Comparison of ENCODE assay signal across 22 mouse cellular contexts in genomic region chr13:24508917-24509316, GRCm38 (mm10).
DNase-seq lines count a peak whose midpoint lies in the region; ATAC-seq and TF ChIP-seq lines count a peak whose summit lies in the region.
"Had no signal": no experiment of that assay in that cellular context is flagged by ENCODE, and none has a peak within 500 bp of the region (broad histone marks: within the 10 kb centered on the region; RNA-seq: fewer than 3 reads in every experiment).

No protein-coding gene starts in this region.

- no peaks in the 10 kb centered on the region for H3K9me3 ChIP-seq in lung, embryonic 16.5 days (ENCODE audit: control insufficient read depth, low read length)
- H3K9me3 ChIP-seq in CH12.LX (replicated peaks; ENCODE audit: low read length) = peaks cover 8% of the 10 kb centered on the region
- H3K9me3 ChIP-seq: embryonic facial prominence, embryonic 12.5 days; forebrain, embryonic 15.5 days; heart, embryonic 10.5 days; hindbrain, embryonic 12.5 days had no signal

- in situ Hi-C loops in CH12.LX (cut with MboI; ENCODE audit: low pct_ligation_motif_present, low pct_unique_long_range_greater_than_20kb, low sequenced_read_pairs) = no loop called here

- no peaks in the 10 kb centered on the region for H3K4me1 ChIP-seq in lung, embryonic 16.5 days (replicated peaks; ENCODE audit: control insufficient read depth, insufficient read depth, low read length)
- peaks cover 19 to 75% of the 10 kb centered on the region in 2 experiments for H3K4me1 ChIP-seq in CH12.LX (ENCODE audit: control insufficient read depth in 1 of 2, insufficient read depth in 2 of 2)
- H3K4me1 ChIP-seq: forebrain, embryonic 15.5 days; hindbrain, embryonic 12.5 days had no signal

- no peaks in the 10 kb centered on the region for H3K36me3 ChIP-seq in lung, embryonic 16.5 days (ENCODE audit: control insufficient read depth, insufficient read depth, low read length)
- peaks cover 12 to 60% of the 10 kb centered on the region in 2 experiments for H3K36me3 ChIP-seq in CH12.LX (replicated peaks in 1 of 2; ENCODE audit: control insufficient read depth in 1 of 2, insufficient read depth in 1 of 2, low read length in 1 of 2)
- H3K36me3 ChIP-seq: embryonic facial prominence, embryonic 12.5 days; forebrain, embryonic 15.5 days; heart, embryonic 10.5 days; hindbrain, embryonic 12.5 days had no signal

- no peak for TF ChIP-seq POLR2A in CH12.LX (IDR thresholded peaks at IDR 0.05; ENCODE audit: low read depth, low read length)

- peak; percentile 77 for TF ChIP-seq EP300 in CH12.LX (IDR thresholded peaks at IDR 0.05; ENCODE audit: low read length)

- H3K9ac ChIP-seq in lung, embryonic 16.5 days (ENCODE audit: low read length) = no peak overlapping the region
- peak overlapping the region; percentile 9; the same call in 1 of the 2 replicates for H3K9ac ChIP-seq in CH12.LX (ENCODE audit: insufficient read depth, low read depth)
- H3K9ac ChIP-seq: embryonic facial prominence, embryonic 12.5 days; forebrain, embryonic 15.5 days; hindbrain, embryonic 12.5 days had no signal

- no peaks in the 10 kb centered on the region; the same call in 1 of the 2 replicates for H3K79me2 ChIP-seq in CH12.LX (replicated peaks; ENCODE audit: control insufficient read depth, extremely low read depth, insufficient read depth, poor library complexity, severe bottlenecking)

- H3K4me3 ChIP-seq in lung, embryonic 16.5 days (ENCODE audit: low read length) = no peak overlapping the region
- H3K4me3 ChIP-seq in CH12.LX (replicated peaks in 1 of 3; ENCODE audit: low read depth in 2 of 3, low read length in 2 of 3, poor library complexity in 1 of 3) = no peak overlapping the region
- H3K4me3 ChIP-seq: embryonic facial prominence, embryonic 12.5 days; forebrain, embryonic 15.5 days; heart, embryonic 10.5 days; hindbrain, embryonic 12.5 days had no signal

- dilution Hi-C loops in CH12.LX (cut with MboI; ENCODE audit: extremely low pct_ligation_motif_present, extremely low pct_unique_long_range_greater_than_20kb, low sequenced_read_pairs) = no loop called here

- TF ChIP-seq RAD21 in CH12.LX (IDR thresholded peaks at IDR 0.05; ENCODE audit: low read depth, low read length) = no peak

- DNase-seq in lung, postnatal 14 days = no peak
- DNase-seq in A20 (ENCODE audit: low read depth, low spot score) (peak; percentile 60), CH12.LX (ENCODE audit: extremely low read depth) (no peak)
- DNase-seq in natural killer cell, adult 2 months (ENCODE audit: low spot score in 2 of 2) = no peak
- no peak for DNase-seq in layer of hippocampus, adult 8-10 months (ENCODE audit: low spot score in 2 of 2)
- DNase-seq: adrenal gland, adult 2 months; adrenal gland, postnatal 25 days; cerebellum, adult 8-10 months; cerebellum, postnatal 14 days; gastrocnemius, postnatal 36 days; heart, adult 18-20 months; heart, postnatal 10 days had no signal

- ATAC-seq in lung, embryonic 16.5 days (ENCODE audit: low read depth) = peak; percentile 20; the same call in 1 of the 2 replicates
- 0 out of 2 replicates have a peak, but pooled peaks have one; percentile 44 for ATAC-seq in megakaryocyte progenitor cell, adult 5-6 weeks (replicated peaks; ENCODE audit: poor library complexity)
- no peak for ATAC-seq in inflammation-experienced regulatory T-cells, adult 6 months
- ATAC-seq: activated CD4-positive, CD25-positive, alpha-beta regulatory T cell, adult 4 months; forebrain, embryonic 15.5 days; hindbrain, embryonic 16.5 days; Patski had no signal

- TF ChIP-seq CTCF in CH12.LX (conservative IDR thresholded peaks at IDR 0.05 in 1 of 2, IDR thresholded peaks at IDR 0.05 in 1 of 2; ENCODE audit: low read depth in 2 of 2, low read length in 2 of 2) = no peak

- H3K27ac ChIP-seq in lung, embryonic 16.5 days (ENCODE audit: low read length) = no peak overlapping the region
- H3K27ac ChIP-seq in CH12.LX (ENCODE audit: insufficient read depth, low read depth) = no peak overlapping the region
- H3K27ac ChIP-seq: embryonic facial prominence, embryonic 12.5 days; forebrain, embryonic 15.5 days; heart, embryonic 10.5 days; hindbrain, embryonic 12.5 days had no signal

- WGBS in lung, embryonic 16.5 days = 32% methylated on average over 1 of the region's 1 CpGs

- no peaks in the 10 kb centered on the region for H3K27me3 ChIP-seq in lung, embryonic 16.5 days (ENCODE audit: control insufficient read depth, insufficient read depth, low read depth, low read length)
- no peaks in the 10 kb centered on the region for H3K27me3 ChIP-seq in CH12.LX (replicated peaks)
- H3K27me3 ChIP-seq: embryonic facial prominence, embryonic 12.5 days; forebrain, embryonic 15.5 days; hindbrain, embryonic 12.5 days; Patski had no signal

- H3K4me2 ChIP-seq in lung, embryonic 16.5 days (ENCODE audit: low read depth, low read length) = no peak overlapping the region
- peak overlapping the region; percentile 42 for H3K4me2 ChIP-seq in CH12.LX (ENCODE audit: insufficient read depth, low read depth, poor library complexity, severe bottlenecking)
- H3K4me2 ChIP-seq: embryonic facial prominence, embryonic 12.5 days; forebrain, embryonic 15.5 days; hindbrain, embryonic 12.5 days had no signal

TF ChIP-seq in CH12.LX, 34 proteins besides CTCF, POLR2A, EP300 and RAD21:
- TF ChIP-seq ZC3H11A (IDR thresholded peaks at IDR 0.05; ENCODE audit: low read depth, low read length) (no peak), ZNF384 (IDR thresholded peaks at IDR 0.05; ENCODE audit: low read depth, low read length) (no peak), TCF12 (IDR thresholded peaks at IDR 0.05; ENCODE audit: low read depth, low read length) (no peak), HCFC1 (IDR thresholded peaks at IDR 0.05; ENCODE audit: low read depth, low read length) (no peak), BHLHE40 (IDR thresholded peaks at IDR 0.05; ENCODE audit: low read depth, low read length) (peak; percentile 32; the same call in 1 of the 2 replicates), JUN (IDR thresholded peaks at IDR 0.05; ENCODE audit: insufficient read depth, low read depth, low read length) (no peak), CHD1 (IDR thresholded peaks at IDR 0.05; ENCODE audit: low read depth, low read length) (no peak), ELF1 (IDR thresholded peaks at IDR 0.05; ENCODE audit: low read depth, low read length) (0 out of 2 replicates have a peak, but pooled peaks have one; percentile 20), NRF1 (IDR thresholded peaks at IDR 0.05; ENCODE audit: low read depth, low read length) (no peak), MXI1 (IDR thresholded peaks at IDR 0.05; ENCODE audit: low read depth, low read length) (no peak), MEF2A (IDR thresholded peaks at IDR 0.05; ENCODE audit: borderline replicate concordance, low read depth, low read length) (0 out of 2 replicates have a peak, but pooled peaks have one; percentile 19), IRF4 (IDR thresholded peaks at IDR 0.05; ENCODE audit: low read depth, low read length) (peak; percentile 82), ETS1 (conservative IDR thresholded peaks at IDR 0.05; ENCODE audit: low read depth, low read length) (0 out of 2 replicates have a peak, but pooled peaks have one; percentile 15), POLR2AphosphoS2 (IDR thresholded peaks at IDR 0.05; ENCODE audit: low read depth, low read length) (no peak), ZMIZ1 (IDR thresholded peaks at IDR 0.05; ENCODE audit: low read depth, low read length) (no peak), JUND (conservative IDR thresholded peaks at IDR 0.05; ENCODE audit: low read depth, low read length) (no peak), CHD2 (IDR thresholded peaks at IDR 0.05; ENCODE audit: low read length) (no peak), USF2 (conservative IDR thresholded peaks at IDR 0.05; ENCODE audit: low read depth, low read length) (no peak), SIN3A (IDR thresholded peaks at IDR 0.05; ENCODE audit: low read length) (no peak), MYC (IDR thresholded peaks at IDR 0.05; ENCODE audit: low read depth, low read length) (no peak), MAZ (IDR thresholded peaks at IDR 0.05; ENCODE audit: low read depth, low read length) (no peak), TBP (conservative IDR thresholded peaks at IDR 0.05; ENCODE audit: low read depth, low read length) (no peak), E2F4 (IDR thresholded peaks at IDR 0.05; ENCODE audit: insufficient replicate concordance, low read depth, low read length) (no peak)
